Mouse (Mus musculus) forebrain, embryonic 12.5 days (tissue): ENCODE data around the gene 9830107B12Rik. TPM values are rescaled to one million over a fixed set of nuclear protein-coding genes. Genes with fewer than 3 reads are reported as not detected.

Experiments
- ATAC-seq: fragments of 200-750 bp; cut with Nextera tagmentation; 2 replicates; pipeline ENCODE4 v1.8.0; 2017; ENCODE audit warnings: moderate TSS enrichment; ENCODE audit not compliant: low FRiP score
- H3K27ac ChIP-seq: fragments of 300-500 bp; sonication (generic); 2 replicates; pipeline ENCODE4 v1.5.1; 2016; ENCODE audit warnings: mild to moderate bottlenecking
- H3K27me3 ChIP-seq: fragments of 300-500 bp; sonication (generic); 2 replicates; pipeline ENCODE4 v1.6.1; 2016; ENCODE audit warnings: mild to moderate bottlenecking
- H3K36me3 ChIP-seq: fragments of 300-500 bp; sonication (generic); replicated peaks from 2 replicates; pipeline ENCODE4 v1.6.1; 2016; ENCODE audit warnings: mild to moderate bottlenecking
- H3K4me1 ChIP-seq: fragments of 300-500 bp; sonication (generic); 2 replicates; pipeline ENCODE4 v1.6.1; 2016
- H3K4me2 ChIP-seq: fragments of 300-500 bp; sonication (generic); 2 replicates; pipeline ENCODE4 v1.6.1; 2016; ENCODE audit warnings: mild to moderate bottlenecking, moderate library complexity
- H3K4me3 ChIP-seq: fragments of 300-500 bp; sonication (generic); replicated peaks from 2 replicates; pipeline ENCODE4 v1.5.1; 2016; ENCODE audit warnings: mild to moderate bottlenecking
- H3K9ac ChIP-seq: fragments of 300-500 bp; sonication (generic); 2 replicates; pipeline ENCODE4 v1.6.1; 2016; ENCODE audit warnings: mild to moderate bottlenecking
- H3K9me3 ChIP-seq: fragments of 300-500 bp; sonication (generic); 2 replicates; pipeline ENCODE4 v1.6.1; 2016
- WGBS: fragments of 180-500 bp; shearing (Covaris S2); methylation state at CpG from one replicate; pipeline ENCODE4 v1.1.7; 2016; 5-methylcytosine and 5-hydroxymethylcytosine counted together
- polyA plus RNA-seq: library from polyadenylated mRNA; unstranded; fragments of >200 nt; fragmentation: Nextera tagmentation; extraction: Ambion mirVana; gene quantifications from 2 replicates; pipeline ENCODE4 v1.2.1, GENCODE M21; 2016

The 9830107B12Rik gene
- polyA plus RNA-seq, 1 experiment from 2014 or later, result not detected

DNA sequence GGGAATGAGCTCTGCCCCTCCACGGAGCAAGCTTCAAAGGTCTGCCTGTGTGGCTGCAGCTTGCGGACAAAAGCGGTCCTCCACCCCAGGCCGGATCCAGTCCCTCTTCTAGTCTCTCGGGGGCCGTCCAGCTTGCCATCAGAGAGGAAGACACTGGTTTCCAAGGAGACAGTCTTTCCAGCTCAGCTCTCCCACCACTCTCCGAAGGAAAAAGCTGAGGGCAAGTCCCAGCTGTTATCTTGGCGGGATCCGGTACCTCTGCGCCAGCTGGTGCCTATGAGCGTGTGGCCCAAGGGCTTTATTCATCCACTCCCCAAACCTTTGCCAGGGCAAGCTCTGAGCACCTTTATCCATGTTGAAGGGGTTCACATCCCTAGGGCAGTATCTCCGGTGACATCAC, 55.8 kb downstream of the 9830107B12Rik start:
- Histone ChIP-seq H3K4me2 (no peak overlapping the region), H3K27ac (no peak overlapping the region), H3K4me3 (no peak overlapping the region), H3K27me3 (peaks cover 28% of the 10 kb centered on the region), H3K9me3 (0 out of 2 replicates have a peak, but pooled peaks cover 4% of the 10 kb centered on the region), H3K9ac (no peak overlapping the region), H3K4me1 (peaks cover 8% of the 10 kb centered on the region; the same call in 1 of the 2 replicates), H3K36me3 (no peaks in the 10 kb centered on the region)
- 73% methylated on average over 12 of the region's 12 CpGs for WGBS
- 0 out of 2 replicates have a peak, but pooled peaks have one; percentile 36 for ATAC-seq

DNA sequence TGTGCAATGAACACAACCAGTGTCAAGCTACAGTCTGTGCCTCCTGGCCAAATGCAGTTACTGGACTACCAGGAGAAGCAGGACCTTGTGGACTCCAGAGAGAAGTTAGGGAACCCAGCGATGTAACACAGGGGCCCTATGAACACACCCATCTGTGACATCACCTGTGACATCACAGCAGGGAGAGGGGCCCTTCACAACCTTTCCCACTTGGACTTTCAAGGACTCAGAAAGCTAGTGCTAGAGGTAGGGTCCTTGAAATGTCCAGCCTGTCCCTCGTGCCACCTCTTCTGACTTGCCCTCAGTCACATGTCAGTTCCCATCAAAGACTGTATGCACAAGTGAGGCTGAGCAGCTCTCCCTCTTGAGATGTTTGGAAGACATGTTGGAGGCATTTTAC, 56.6 kb downstream of the 9830107B12Rik start:
- 0 out of 2 replicates have a peak, but pooled peaks cover 4% of the 10 kb centered on the region for H3K9me3 ChIP-seq
- peaks cover 19% of the 10 kb centered on the region for H3K27me3 ChIP-seq
- H3K27ac ChIP-seq, result no peak overlapping the region
- H3K4me3 ChIP-seq, result no peak overlapping the region
- H3K4me1 ChIP-seq, result peaks cover 4% of the 10 kb centered on the region; the same call in 1 of the 2 replicates
- 74% methylated on average over 2 of the region's 2 CpGs for WGBS
- no peak overlapping the region for H3K9ac ChIP-seq
- H3K36me3 ChIP-seq, result no peaks in the 10 kb centered on the region
- ATAC-seq, result no peak
- no peak overlapping the region for H3K4me2 ChIP-seq

DNA sequence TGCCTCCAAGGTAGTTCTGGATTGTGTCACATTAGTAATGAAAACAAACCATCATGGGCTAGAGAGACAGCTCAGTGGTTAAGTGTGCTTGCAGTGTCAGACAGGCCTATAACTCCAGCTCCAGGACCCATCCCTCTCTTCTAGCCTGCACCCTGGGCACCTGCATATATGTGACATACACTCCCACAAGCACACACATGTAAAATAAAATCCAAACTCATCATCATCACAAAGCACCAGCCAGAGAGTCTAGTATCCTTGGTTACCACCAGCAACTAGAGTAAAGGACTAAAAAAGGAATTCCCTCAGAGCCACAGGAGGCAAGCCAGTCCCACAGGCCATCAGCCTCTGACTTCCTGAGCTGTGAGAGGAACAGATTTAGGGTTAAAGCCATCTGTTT, 57.0 kb downstream of the 9830107B12Rik start, which contains the start of gene 1700067P10Rik:
1700067P10Rik (plus strand) TSS at position 301 of the 400 bp plus-strand sequence.
- Histone ChIP-seq H3K27me3 (peaks cover 15% of the 10 kb centered on the region), H3K36me3 (no peaks in the 10 kb centered on the region), H3K4me3 (no peak within 1 kb of the TSS), H3K4me2 (no peak within 1 kb of the TSS), H3K9ac (no peak within 1 kb of the TSS), H3K9me3 (0 out of 2 replicates have a peak, but pooled peaks cover 4% of the 10 kb centered on the region), H3K4me1 (peaks cover 4% of the 10 kb centered on the region; the same call in 1 of the 2 replicates), H3K27ac (no peak within 1 kb of the TSS)
- no peak for ATAC-seq

DNA sequence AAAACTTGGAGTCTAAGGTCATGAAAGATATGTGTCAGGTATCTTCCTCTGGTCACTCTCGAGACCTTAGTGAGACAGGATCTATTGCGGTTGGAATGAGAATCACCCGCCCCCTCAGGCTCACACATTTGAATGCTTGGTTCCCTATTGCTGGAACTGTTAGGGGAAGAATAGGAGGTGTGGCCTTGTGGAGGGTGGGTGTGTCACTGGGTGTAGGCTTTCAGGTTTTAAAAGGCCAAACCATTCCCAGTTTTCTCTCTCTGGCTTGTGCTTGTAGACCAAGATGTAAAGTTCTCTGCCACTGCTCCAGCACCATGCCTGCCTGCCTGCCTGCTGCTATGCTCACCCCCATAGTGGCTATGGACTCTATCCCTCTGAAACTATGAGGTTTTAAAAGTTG, 65.4 kb downstream of the 9830107B12Rik start:
- 59% methylated on average over 3 of the region's 3 CpGs for WGBS
- H3K36me3 ChIP-seq, result no peaks in the 10 kb centered on the region
- no peak for ATAC-seq

More for the DNA sequence above, 65.4 kb downstream of the 9830107B12Rik start:
- H3K9ac ChIP-seq, result no peak overlapping the region
- H3K27me3 ChIP-seq, result no peaks in the 10 kb centered on the region
- no peaks in the 10 kb centered on the region for H3K9me3 ChIP-seq
- no peaks in the 10 kb centered on the region for H3K4me1 ChIP-seq
- H3K4me3 ChIP-seq, result no peak overlapping the region
- H3K27ac ChIP-seq, result no peak overlapping the region
- H3K4me2 ChIP-seq, result no peak overlapping the region

Other genes with a start within 250 kb of the 9830107B12Rik start
- gene Foxp4, start 221.6 kb downstream of the 9830107B12Rik start, polyA plus RNA-seq, result 22.6 and 24.3 TPM in 2 replicates
- gene 1700122O11Rik, start 108.0 kb downstream of the 9830107B12Rik start, polyA plus RNA-seq, result not detected in 2 replicates
- not detected in 2 replicates for gene 1700067P10Rik, start 56.9 kb downstream of the 9830107B12Rik start, polyA plus RNA-seq
- not detected in 2 replicates for gene A530064D06Rik, start 21.0 kb upstream of the 9830107B12Rik start, polyA plus RNA-seq
- 0.09 TPM in 1 of 2 replicates, not detected in the other for gene Trem1, start 86.5 kb upstream of the 9830107B12Rik start, polyA plus RNA-seq
- not detected in 2 replicates for gene Trem3, start 101.5 kb upstream of the 9830107B12Rik start, polyA plus RNA-seq
- gene Treml4, start 118.0 kb upstream of the 9830107B12Rik start, polyA plus RNA-seq, result 0.26 and 0.41 TPM in 2 replicates
- 0.11 and 0.23 TPM in 2 replicates for gene Treml2, start 153.2 kb upstream of the 9830107B12Rik start, polyA plus RNA-seq
- 0.13 TPM in 1 of 2 replicates, not detected in the other for gene B430306N03Rik, start 169.9 kb upstream of the 9830107B12Rik start, polyA plus RNA-seq
- 2.4 TPM in 2 replicates for gene Trem2, start 200.1 kb upstream of the 9830107B12Rik start, polyA plus RNA-seq
- gene Treml1, start 213.6 kb upstream of the 9830107B12Rik start, polyA plus RNA-seq, result 0.97 and 1.2 TPM in 2 replicates